Mouse (Mus musculus) liver, adult (tissue): Measurements from ENCODE around the gene Ptpn23.

Source experiments
- GATA4 ChIP-seq: IDR thresholded peaks from 2 replicates; pipeline ENCODE4 v1.6.1; 2014; ENCODE audit warnings: mild to moderate bottlenecking, low read length; ENCODE audit not compliant: insufficient replicate concordance

The Ptpn23 gene

DNA sequence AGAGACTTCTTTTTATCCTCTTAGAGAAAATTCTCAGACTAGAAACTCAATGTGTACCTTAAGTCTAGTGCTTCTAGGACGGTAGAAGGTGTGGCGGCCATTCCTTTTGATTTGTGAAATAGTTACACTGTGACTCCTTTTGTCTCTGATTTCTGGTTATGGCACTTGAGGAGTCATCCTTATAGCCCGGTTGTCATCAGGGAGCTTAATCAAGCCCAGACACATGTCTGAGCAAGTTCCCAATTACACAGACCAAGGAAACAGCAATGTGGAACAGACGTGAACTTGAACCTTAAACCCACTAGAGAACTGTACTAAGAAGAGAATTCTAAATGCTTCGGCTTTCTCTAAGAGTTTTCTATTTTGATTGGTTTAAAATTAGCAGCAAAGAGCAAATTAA, 57.8 kb downstream of the Ptpn23 start:
- TF ChIP-seq GATA4: no peak

DNA sequence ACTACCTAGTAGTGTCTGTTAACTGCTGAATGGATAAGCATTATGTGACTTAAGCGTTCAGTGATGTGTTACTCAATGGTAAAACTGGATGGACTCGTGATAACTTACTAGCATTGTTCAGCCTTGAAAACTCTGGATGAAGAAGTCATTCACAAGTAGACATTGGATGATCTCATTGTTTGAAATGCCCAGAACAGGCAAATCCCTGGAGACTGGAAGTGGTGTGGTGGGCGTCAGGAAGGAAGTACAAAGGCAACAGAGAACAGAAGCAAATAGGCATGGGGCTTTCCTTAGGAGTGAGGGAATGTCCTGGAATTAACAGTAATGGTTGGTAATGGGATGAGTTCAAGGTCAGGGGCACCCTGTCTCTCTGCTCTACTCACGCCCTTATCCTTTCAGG, 59.1 kb downstream of the Ptpn23 start:
- no peak for TF ChIP-seq GATA4

DNA sequence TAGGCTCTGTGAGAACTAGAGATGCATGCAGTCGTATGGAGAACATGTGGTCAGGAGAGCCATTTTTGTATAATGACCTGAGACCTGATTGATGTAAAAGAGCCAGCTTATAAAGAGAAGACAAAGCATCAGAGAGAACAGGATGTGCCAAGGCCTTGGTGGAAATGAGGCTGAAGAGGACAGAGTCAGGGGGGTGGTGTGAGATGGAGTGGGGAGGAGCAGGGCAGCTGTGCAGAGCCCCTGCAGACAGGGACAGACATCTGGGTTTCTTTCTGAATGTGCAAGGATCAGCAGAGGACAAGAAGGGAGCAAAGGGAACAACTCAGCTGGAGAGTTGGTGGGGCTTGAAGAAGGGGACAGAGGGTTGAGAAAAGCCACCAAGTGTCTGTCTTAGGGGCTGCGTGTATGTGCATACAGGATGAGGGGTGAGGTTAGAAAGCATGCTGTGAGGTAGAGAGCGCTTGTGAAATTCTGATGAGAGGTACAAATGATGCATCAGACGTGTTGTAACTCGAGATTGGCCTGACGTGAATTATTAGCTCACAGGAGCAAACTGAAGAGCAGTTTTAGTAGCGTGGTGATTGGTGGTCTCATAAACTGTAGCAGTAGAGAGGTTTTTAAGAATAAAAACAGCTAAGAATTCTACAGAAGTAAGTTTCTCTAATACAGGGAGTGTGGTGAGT, 62.8 kb downstream of the Ptpn23 start:
- no peak for TF ChIP-seq GATA4

DNA sequence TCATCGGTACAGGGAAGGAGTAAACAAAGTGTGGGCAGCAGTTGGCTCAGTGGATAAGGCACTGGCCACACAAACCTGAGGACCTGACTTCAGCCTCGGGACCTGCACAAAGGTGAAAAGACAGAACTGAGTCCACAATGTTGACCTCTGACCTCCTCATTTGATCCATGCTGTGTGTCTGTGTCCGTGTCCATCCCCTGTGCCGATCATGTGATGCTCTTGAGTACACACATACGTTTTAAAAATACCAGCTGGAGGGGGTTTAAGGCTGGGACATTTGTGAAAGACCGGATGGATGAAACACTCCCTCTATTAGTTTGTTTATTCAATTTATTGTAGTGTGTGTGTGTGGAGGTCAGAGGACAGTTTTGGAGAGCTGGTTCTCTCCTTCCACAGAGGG, 64.2 kb downstream of the Ptpn23 start:
- TF ChIP-seq GATA4: no peak

DNA sequence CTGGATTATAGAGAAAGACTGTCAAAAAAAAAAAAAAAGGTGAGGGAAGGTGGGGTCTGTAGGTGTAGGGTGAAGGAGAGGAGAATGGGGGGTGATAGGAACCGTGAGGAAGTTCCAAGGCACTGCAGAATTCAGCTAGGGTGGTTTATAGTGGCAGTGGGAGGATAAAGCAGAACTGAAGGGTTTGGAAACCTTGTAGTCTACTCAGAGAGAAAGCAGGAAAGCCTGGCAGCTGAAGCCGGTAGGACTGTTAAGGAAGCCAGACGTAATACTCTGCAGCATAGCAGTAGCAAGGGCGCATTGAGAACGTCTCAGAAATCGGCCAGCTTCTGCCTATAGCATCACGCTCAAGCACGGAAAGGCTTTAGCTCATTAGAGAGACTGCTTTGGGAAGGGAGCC, 66.0 kb downstream of the Ptpn23 start:
- no peak for TF ChIP-seq GATA4

DNA sequence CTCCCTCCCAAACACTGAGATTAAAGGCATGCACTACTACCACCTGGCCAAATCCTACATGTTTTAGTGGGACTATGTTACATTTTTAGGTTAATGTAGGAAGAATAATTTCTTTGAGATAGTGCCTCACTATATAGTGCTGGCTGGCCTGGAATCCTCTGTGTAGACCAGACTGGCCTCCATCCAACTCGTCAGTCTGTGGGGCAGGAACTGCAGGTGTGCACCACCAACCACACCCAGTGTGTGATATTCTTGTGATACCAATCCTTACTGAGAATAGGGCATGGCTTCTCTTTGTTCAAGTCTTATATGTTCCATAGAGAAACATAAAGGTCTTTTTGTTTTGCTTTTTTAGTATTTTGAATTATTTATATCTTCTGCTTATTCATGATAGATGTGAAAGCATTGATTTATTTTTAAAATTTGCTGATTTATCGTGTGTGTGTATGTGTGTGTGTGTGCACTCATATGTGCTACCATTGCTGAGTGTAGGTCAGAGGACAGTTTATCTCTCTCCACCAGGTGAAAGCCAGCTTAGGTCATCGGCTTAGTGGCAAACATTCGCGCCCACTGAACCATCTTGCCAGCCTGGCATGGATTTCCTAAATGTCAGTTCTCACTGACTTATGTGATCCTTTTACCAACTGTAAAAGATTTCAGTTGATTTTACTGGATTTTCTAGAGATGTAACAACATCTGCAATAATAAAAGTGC, 67.8 kb downstream of the Ptpn23 start:
- no peak for TF ChIP-seq GATA4
